Mouse (Mus musculus) liver, embryonic 16.5 days (tissue): ENCODE measurements around the gene Ffar3. TPM values are rescaled to one million over a fixed set of nuclear protein-coding genes. Genes with fewer than 3 reads are reported as not detected.

ENCODE experiments used
- ATAC-seq: fragments of 200-750 bp; cut with Nextera tagmentation; 2 replicates; pipeline ENCODE4 v1.8.0; 2017; ENCODE audit warnings: low read depth, mild to moderate bottlenecking, moderate number of reproducible peaks, moderate library complexity
- H3K27ac ChIP-seq: fragments of 300-500 bp; sonication (generic); 2 replicates; pipeline ENCODE4 v1.5.1; 2014; ENCODE audit warnings: mild to moderate bottlenecking, low read length
- H3K27me3 ChIP-seq: fragments of 300-500 bp; sonication (generic); 2 replicates; pipeline ENCODE4 v1.6.1; 2014; ENCODE audit warnings: low read depth, low read length, mixed read lengths; ENCODE audit not compliant: control insufficient read depth, insufficient read depth
- H3K36me3 ChIP-seq: fragments of 300-500 bp; sonication (generic); 2 replicates; pipeline ENCODE4 v1.6.1; 2014; ENCODE audit warnings: mild to moderate bottlenecking; ENCODE audit not compliant: control insufficient read depth, insufficient read depth
- H3K4me1 ChIP-seq: fragments of 300-500 bp; sonication (generic); 2 replicates; pipeline ENCODE4 v1.6.1; 2014; ENCODE audit warnings: low read depth, low read length, mixed read lengths; ENCODE audit not compliant: control insufficient read depth
- H3K4me2 ChIP-seq: fragments of 300-500 bp; sonication (generic); 2 replicates; pipeline ENCODE4 v1.6.1; 2014; ENCODE audit warnings: low read depth, low read length, mixed read lengths
- H3K4me3 ChIP-seq: fragments of 300-500 bp; sonication (generic); 2 replicates; pipeline ENCODE4 v1.5.1; 2014; ENCODE audit warnings: low read depth, mild to moderate bottlenecking, low read length
- H3K9ac ChIP-seq: fragments of 300-500 bp; sonication (generic); 2 replicates; pipeline ENCODE4 v1.6.1; 2014; ENCODE audit warnings: low read depth, low read length
- H3K9me3 ChIP-seq: fragments of 300-500 bp; sonication (generic); replicated peaks from 2 replicates; pipeline ENCODE4 v1.6.1; 2016; ENCODE audit warnings: low read length; ENCODE audit not compliant: control insufficient read depth
- WGBS: fragments of 180-500 bp; shearing (Covaris S2); extraction: QIAGEN DNeasy Blood & Tissue Kit; methylation state at CpG from one replicate; pipeline ENCODE4 v1.1.7; 2014; ENCODE audit not compliant: insufficient replicate concordance; 5-methylcytosine and 5-hydroxymethylcytosine counted together
- polyA plus RNA-seq: library from polyadenylated mRNA; unstranded; fragments of >200 nt; fragmentation: Nextera tagmentation; extraction: Ambion mirVana; gene quantifications from 2 replicates; pipeline ENCODE4 v1.2.1, GENCODE M21; 2015

Ffar3 gene
- polyA plus RNA-seq, 1 experiment from 2014 or later: not detected

GRCm38 (mm10) chr7:30820854-30821445 lies 35.0 kb downstream of the Ffar3 start:
- no peak for ATAC-seq
- 0 out of 2 replicates have a peak overlapping the region, but pooled peaks have one; percentile 5 for H3K4me2 ChIP-seq
- peaks cover 7% of the 10 kb centered on the region for H3K4me1 ChIP-seq
- H3K36me3 ChIP-seq: no peaks in the 10 kb centered on the region
- no peak overlapping the region; the same call in 1 of the 2 replicates for H3K27ac ChIP-seq
- peak overlapping the region; percentile 6; the same call in 1 of the 2 replicates for H3K4me3 ChIP-seq
- no peaks in the 10 kb centered on the region for H3K9me3 ChIP-seq
- 11% methylated on average over 7 of the region's 7 CpGs for WGBS
- H3K27me3 ChIP-seq: no peaks in the 10 kb centered on the region
- H3K9ac ChIP-seq: peak overlapping the region; percentile 26; the same call in 1 of the 2 replicates

- Histone ChIP-seq H3K4me3 (peak overlapping the region; percentile 13; the same call in 1 of the 2 replicates), H3K9ac (peak overlapping the region; percentile 26; the same call in 1 of the 2 replicates), H3K4me2 (0 out of 2 replicates have a peak overlapping the region, but pooled peaks have one; percentile 5), H3K27me3 (no peaks in the 10 kb centered on the region), H3K27ac (no peak overlapping the region; the same call in 1 of the 2 replicates), H3K4me1 (peaks cover 7% of the 10 kb centered on the region), H3K9me3 (no peaks in the 10 kb centered on the region), H3K36me3 (no peaks in the 10 kb centered on the region)
- ATAC-seq: peak; percentile 65; the same call in 1 of the 2 replicates
- 33% methylated on average over 6 of the region's 6 CpGs for WGBS
These were observed 35.8 kb downstream of the Ffar3 start for GRCm38 (mm10) chr7:30820131-30820530.

- Histone ChIP-seq H3K9me3 (no peaks in the 10 kb centered on the region), H3K27ac (peak overlapping the region; percentile 82), H3K4me2 (peak overlapping the region; percentile 25; the same call in 1 of the 2 replicates), H3K9ac (no peak overlapping the region), H3K36me3 (no peaks in the 10 kb centered on the region), H3K4me3 (no peak overlapping the region), H3K27me3 (no peaks in the 10 kb centered on the region), H3K4me1 (peaks cover 5% of the 10 kb centered on the region; the same call in 1 of the 2 replicates)
- 16% methylated on average over 6 of the region's 6 CpGs for WGBS
- ATAC-seq: peak; percentile 76
These were observed 43.6 kb downstream of the Ffar3 start for GRCm38 (mm10) chr7:30812291-30812807.

- Histone ChIP-seq H3K4me2 (peak overlapping the region; percentile 25; the same call in 1 of the 2 replicates), H3K27ac (peak overlapping the region; percentile 82)
- 5% methylated on average over 9 of the region's 9 CpGs for WGBS
These were observed 44.2 kb downstream of the Ffar3 start for GRCm38 (mm10) chr7:30811757-30812290.

GRCm38 (mm10) chr7:30810319-30810718 lies 45.7 kb downstream of the Ffar3 start:
- 59% methylated on average over 6 of the region's 6 CpGs for WGBS
- Histone ChIP-seq H3K36me3 (no peaks in the 10 kb centered on the region), H3K9me3 (no peaks in the 10 kb centered on the region), H3K4me2 (no peak overlapping the region), H3K4me3 (no peak overlapping the region), H3K4me1 (peaks cover 5% of the 10 kb centered on the region; the same call in 1 of the 2 replicates), H3K9ac (no peak overlapping the region), H3K27me3 (no peaks in the 10 kb centered on the region), H3K27ac (no peak overlapping the region)
- no peak for ATAC-seq

More at GRCm38 (mm10) chr7:30811757-30812290, 44.2 kb downstream of the Ffar3 start:
- peak; percentile 52; the same call in 1 of the 2 replicates for ATAC-seq
- Histone ChIP-seq H3K9me3 (no peaks in the 10 kb centered on the region), H3K4me1 (peaks cover 5% of the 10 kb centered on the region; the same call in 1 of the 2 replicates), H3K36me3 (no peaks in the 10 kb centered on the region), H3K9ac (no peak overlapping the region), H3K4me3 (no peak overlapping the region), H3K27me3 (no peaks in the 10 kb centered on the region)

GRCm38 (mm10) chr7:30805924-30806323 lies 50.1 kb downstream of the Ffar3 start:
- no peak overlapping the region for H3K4me3 ChIP-seq
- no peak overlapping the region for H3K4me2 ChIP-seq
- 32% methylated on average over 6 of the region's 6 CpGs for WGBS
- no peak overlapping the region for H3K9ac ChIP-seq
- H3K9me3 ChIP-seq: no peaks in the 10 kb centered on the region
- no peaks in the 10 kb centered on the region for H3K4me1 ChIP-seq
- no peak overlapping the region for H3K27ac ChIP-seq
- H3K27me3 ChIP-seq: no peaks in the 10 kb centered on the region
- H3K36me3 ChIP-seq: no peaks in the 10 kb centered on the region
- ATAC-seq: peak; percentile 9; the same call in 1 of the 2 replicates

Other genes starting within 250 kb of the Ffar3 start
- gene Upk1a, start 243.3 kb downstream of the Ffar3 start, polyA plus RNA-seq: 0.08 and 0.09 TPM in 2 replicates
- gene Cox6b1, start 230.0 kb downstream of the Ffar3 start, polyA plus RNA-seq: 566 and 597 TPM in 2 replicates
- not detected in 2 replicates for gene Etv2, start 220.3 kb downstream of the Ffar3 start, polyA plus RNA-seq
- 41.9 and 43.4 TPM in 2 replicates for gene Rbm42, start 205.9 kb downstream of the Ffar3 start, polyA plus RNA-seq
- 28.5 and 31.8 TPM in 2 replicates for gene Haus5, start 191.2 kb downstream of the Ffar3 start, polyA plus RNA-seq
- not detected in 2 replicates for gene Pmis2, start 184.6 kb downstream of the Ffar3 start, polyA plus RNA-seq
- gene 2200002J24Rik, start 157.3 kb downstream of the Ffar3 start, polyA plus RNA-seq: 0.57 and 0.90 TPM in 2 replicates
- 4.1 and 4.4 TPM in 2 replicates for gene Atp4a, start 144.0 kb downstream of the Ffar3 start, polyA plus RNA-seq
- 94.1 and 96.0 TPM in 2 replicates for gene Tmem147, start 126.6 kb downstream of the Ffar3 start, polyA plus RNA-seq
- 0.14 TPM in 1 of 2 replicates, not detected in the other for gene Gapdhs, start 112.5 kb downstream of the Ffar3 start, polyA plus RNA-seq
- 0.05 and 0.20 TPM in 2 replicates for gene Sbsn, start 104.7 kb downstream of the Ffar3 start, polyA plus RNA-seq
- 0.36 and 0.40 TPM in 2 replicates for gene Dmkn, start 92.4 kb downstream of the Ffar3 start, polyA plus RNA-seq
- 0.22 TPM in 1 of 2 replicates, not detected in the other for gene Krtdap, start 68.3 kb downstream of the Ffar3 start, polyA plus RNA-seq
- 0.90 and 1.1 TPM in 2 replicates for gene Ffar2, start 32.4 kb downstream of the Ffar3 start, polyA plus RNA-seq
- not detected in 2 replicates for gene Ffar1, start 5.4 kb upstream of the Ffar3 start, polyA plus RNA-seq
- 0.74 and 1.4 TPM in 2 replicates for gene Cd22, start 24.2 kb upstream of the Ffar3 start, polyA plus RNA-seq
- 0.16 and 0.27 TPM in 2 replicates for gene Mag, start 58.7 kb upstream of the Ffar3 start, polyA plus RNA-seq
- gene Hamp2, start 68.5 kb upstream of the Ffar3 start, polyA plus RNA-seq: not detected in 2 replicates
- 10.4 and 17.5 TPM in 2 replicates for gene Hamp, start 87.9 kb upstream of the Ffar3 start, polyA plus RNA-seq
- gene Usf2, start 100.6 kb upstream of the Ffar3 start, polyA plus RNA-seq: 7.9 and 9.0 TPM in 2 replicates
- gene Lsr, start 117.3 kb upstream of the Ffar3 start, polyA plus RNA-seq: 30.5 and 31.8 TPM in 2 replicates
- gene Fam187b, start 117.6 kb upstream of the Ffar3 start, polyA plus RNA-seq: 3.2 and 3.8 TPM in 2 replicates
- gene Fxyd5, start 186.3 kb upstream of the Ffar3 start, polyA plus RNA-seq: 19.9 and 22.4 TPM in 2 replicates
- gene Fxyd7, start 195.3 kb upstream of the Ffar3 start, polyA plus RNA-seq: 0.15 and 0.65 TPM in 2 replicates
- gene Fxyd1, start 201.0 kb upstream of the Ffar3 start, polyA plus RNA-seq: 120 and 130 TPM in 2 replicates
- 0.02 and 0.12 TPM in 2 replicates for gene Lgi4, start 203.2 kb upstream of the Ffar3 start, polyA plus RNA-seq
- gene Fxyd3, start 220.5 kb upstream of the Ffar3 start, polyA plus RNA-seq: 0.51 and 1.1 TPM in 2 replicates